Mouse (Mus musculus): ENCODE data around the gene Mcoln3.

DNA sequence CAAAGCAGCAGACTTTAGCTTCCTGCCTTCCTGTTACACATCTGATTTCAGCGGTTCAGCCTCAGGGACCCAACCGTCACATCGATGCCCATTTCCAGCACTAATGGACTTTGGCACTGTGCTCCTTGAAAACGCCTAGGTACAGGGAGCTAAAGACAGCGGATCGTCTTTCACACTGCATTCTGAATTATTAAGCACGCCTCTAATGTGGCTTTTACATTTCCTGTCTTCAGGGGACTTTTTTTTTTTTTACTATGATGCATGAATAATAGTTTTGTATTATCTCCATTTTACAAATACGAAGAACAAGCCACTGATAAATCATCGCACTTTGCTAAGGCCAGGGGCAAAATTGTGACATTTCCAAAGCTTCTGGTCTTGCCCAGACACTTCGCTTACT is 68.8 kb downstream of the Mcoln3 start:
- TF ChIP-seq CTCF (conservative IDR thresholded peaks at IDR 0.05; ENCODE audit: insufficient read depth, insufficient read length, low read depth, low read length) (no peak), POLR2A (IDR thresholded peaks at IDR 0.05; ENCODE audit: low read depth, low read length) (no peak)
